Comparison of ENCODE assay signal across 8 mouse cellular contexts in the genomic region with DNA sequence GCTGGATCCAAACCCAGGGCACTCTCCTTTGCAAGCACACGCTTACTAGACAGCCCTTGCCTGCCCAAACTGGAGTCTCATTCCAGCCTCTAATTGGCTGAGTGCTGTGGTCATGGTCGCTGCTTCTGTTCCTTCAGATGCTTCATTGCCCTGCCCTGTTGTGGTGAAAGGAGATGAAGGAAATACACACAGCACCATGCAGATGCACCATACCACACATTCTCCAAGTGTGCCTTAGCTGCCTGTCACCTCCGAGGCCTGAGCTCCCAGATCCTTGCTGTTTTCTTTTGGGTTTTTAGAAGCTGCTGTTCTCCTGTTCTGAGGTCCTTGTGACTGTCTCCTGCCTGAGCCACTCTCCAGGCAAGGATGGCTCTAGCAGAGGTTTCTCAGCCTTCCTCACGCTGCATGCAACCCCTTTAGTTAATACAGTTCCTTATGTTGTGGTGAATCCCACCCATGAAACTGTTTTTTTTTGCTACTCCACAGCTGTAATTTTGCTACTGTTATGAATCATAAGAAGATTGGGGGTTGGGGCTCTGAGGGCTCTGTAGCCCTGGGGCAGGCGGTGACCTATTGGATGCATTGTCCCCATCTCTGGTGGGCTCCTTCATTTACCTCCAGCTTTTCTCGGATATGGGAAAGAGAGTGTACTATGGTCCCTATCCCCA. TPM values are rescaled to one million over a fixed set of nuclear protein-coding genes. Genes with fewer than 3 reads are reported as not detected.
DNase-seq lines count a peak whose midpoint lies in the region; ATAC-seq and TF ChIP-seq lines count a peak whose summit lies in the region.

No protein-coding gene starts in this region.

- no peaks in the 10 kb centered on the region for H3K9me3 ChIP-seq in hindbrain, embryonic 10.5 days
- H3K9me3 ChIP-seq in hindbrain, embryonic 11.5 days (ENCODE audit: control insufficient read depth, low read length): no peaks in the 10 kb centered on the region
- no peaks in the 10 kb centered on the region for H3K9me3 ChIP-seq in limb, embryonic 12.5 days

- TF ChIP-seq POLR2A in bone marrow macrophage, adult 2 months (IDR thresholded peaks at IDR 0.05; ENCODE audit: borderline replicate concordance, low read depth, low read length): 0 out of 2 replicates have a peak, but pooled peaks have one; percentile 53

- no peaks in the 10 kb centered on the region for H3K36me3 ChIP-seq in hindbrain, embryonic 10.5 days
- H3K36me3 ChIP-seq in hindbrain, embryonic 11.5 days (ENCODE audit: control insufficient read depth, insufficient read depth, low read length): no peaks in the 10 kb centered on the region
- no peaks in the 10 kb centered on the region for H3K36me3 ChIP-seq in limb, embryonic 12.5 days

- H3K4me3 ChIP-seq in hindbrain, embryonic 10.5 days: no peak overlapping the region
- no peak overlapping the region for H3K4me3 ChIP-seq in hindbrain, embryonic 11.5 days (ENCODE audit: low read depth, low read length)
- H3K4me3 ChIP-seq in bone marrow macrophage, adult 2 months (ENCODE audit: insufficient read depth, low read length): peak overlapping the region; percentile 45
- H3K4me3 ChIP-seq in limb, embryonic 12.5 days (replicated peaks): no peak overlapping the region

- H3K27me3 ChIP-seq in hindbrain, embryonic 10.5 days (ENCODE audit: insufficient read depth, poor library complexity, severe bottlenecking): peaks cover 38% of the 10 kb centered on the region
- H3K27me3 ChIP-seq in hindbrain, embryonic 11.5 days (ENCODE audit: control insufficient read depth, insufficient read depth, low read length): no peaks in the 10 kb centered on the region
- H3K27me3 ChIP-seq in limb, embryonic 12.5 days: no peaks in the 10 kb centered on the region

- no peak overlapping the region for H3K9ac ChIP-seq in hindbrain, embryonic 11.5 days (ENCODE audit: low read depth, low read length)
- H3K9ac ChIP-seq in limb, embryonic 12.5 days (replicated peaks): no peak overlapping the region

- peaks cover 100% of the 10 kb centered on the region for H3K4me1 ChIP-seq in hindbrain, embryonic 10.5 days (replicated peaks)
- H3K4me1 ChIP-seq in hindbrain, embryonic 11.5 days (replicated peaks; ENCODE audit: control insufficient read depth, insufficient read depth, low read length): peaks cover 19% of the 10 kb centered on the region
- peaks cover 62% of the 10 kb centered on the region for H3K4me1 ChIP-seq in bone marrow macrophage, adult 2 months (ENCODE audit: control insufficient read depth, insufficient read depth, low read length)
- peaks cover 83% of the 10 kb centered on the region for H3K4me1 ChIP-seq in limb, embryonic 12.5 days (replicated peaks)

- ATAC-seq in hindbrain, embryonic 11.5 days (ENCODE audit: low FRiP score): no peak
- no peak for ATAC-seq in limb, embryonic 12.5 days (ENCODE audit: insufficient number of reproducible peaks, insufficient read depth, low FRiP score, low TSS enrichment, low read depth)

- peak overlapping the region; percentile 46; the same call in 1 of the 2 replicates for H3K27ac ChIP-seq in hindbrain, embryonic 10.5 days
- no peak overlapping the region for H3K27ac ChIP-seq in hindbrain, embryonic 11.5 days (ENCODE audit: low read depth, low read length)
- peak overlapping the region; percentile 88 for H3K27ac ChIP-seq in bone marrow macrophage, adult 2 months (ENCODE audit: insufficient read depth, low read depth, low read length)
- peak overlapping the region; percentile 86 for H3K27ac ChIP-seq in limb, embryonic 12.5 days

- DNase-seq in hindbrain, embryonic 10.5 days (ENCODE audit: low spot score): no peak
- DNase-seq in hindbrain, embryonic 11.5 days (ENCODE audit: low spot score): no peak
- DNase-seq in spleen, postnatal 36 days (ENCODE audit: low spot score in 2 of 2): peak; percentile 68 to 70
- DNase-seq in kidney, adult 18-20 months: no peak
- DNase-seq in adrenal gland, postnatal 36 days: no peak
- no peak for DNase-seq in yolk sac, embryonic 10.5 days (ENCODE audit: low spot score)

- 64% methylated on average over 6 of the region's 6 CpGs for WGBS in hindbrain, embryonic 10.5 days
- 69% methylated on average over 6 of the region's 6 CpGs for WGBS in hindbrain, embryonic 11.5 days
- 65% methylated on average over 6 of the region's 6 CpGs for whole genome bisulfite sequencing in limb, embryonic 12.5 days

- TF ChIP-seq CTCF in bone marrow macrophage, adult 2 months (IDR thresholded peaks at IDR 0.05; ENCODE audit: low read depth, low read length): no peak

- H3K4me2 ChIP-seq in hindbrain, embryonic 11.5 days (replicated peaks; ENCODE audit: low read depth, low read length): no peak overlapping the region; the same call in 1 of the 2 replicates
- peak overlapping the region; percentile 42 for H3K4me2 ChIP-seq in limb, embryonic 12.5 days

RNA-seq across cellular contexts. Expression of a gene that starts 4.7 kb away (rescaled TPM):
- polyA plus RNA-seq in hindbrain, embryonic 10.5 days (2016; fragmentation: Nextera tagmentation; extraction: Ambion mirVana): 6.6 and 15.5 TPM in 2 replicates
- polyA plus RNA-seq in hindbrain, embryonic 11.5 days (2014; fragmentation: Nextera tagmentation; extraction: Ambion mirVana): 17.7 and 24.4 TPM in 2 replicates
- polyA plus RNA-seq in bone marrow macrophage, adult 2 months (2012; ENCODE audit: insufficient read depth, insufficient read length, missing spikeins): 16.2 and 17.9 TPM in 2 replicates
- 10.6 and 11.4 TPM in 2 replicates for polyA plus RNA-seq in limb, embryonic 12.5 days (2016; fragmentation: Nextera tagmentation; extraction: Ambion mirVana)
- total RNA-seq in adrenal gland, postnatal 36 days (2021): 1 to 10 TPM; 2.4 TPM

Comparison
In these comparisons a context has a peak if more than half of its experiments do, and no peak if none do; other contexts are left out.
1. DNase-seq: peak in spleen, postnatal 36 days (2 of 2); none in hindbrain, embryonic 10.5 days (single experiment), hindbrain, embryonic 11.5 days (single experiment), kidney, adult 18-20 months (single experiment), adrenal gland, postnatal 36 days (0 of 2) and yolk sac, embryonic 10.5 days (single experiment).